Mouse (Mus musculus): Measurements from ENCODE around the gene Prl8a9.

The Prl8a9 gene

DNA sequence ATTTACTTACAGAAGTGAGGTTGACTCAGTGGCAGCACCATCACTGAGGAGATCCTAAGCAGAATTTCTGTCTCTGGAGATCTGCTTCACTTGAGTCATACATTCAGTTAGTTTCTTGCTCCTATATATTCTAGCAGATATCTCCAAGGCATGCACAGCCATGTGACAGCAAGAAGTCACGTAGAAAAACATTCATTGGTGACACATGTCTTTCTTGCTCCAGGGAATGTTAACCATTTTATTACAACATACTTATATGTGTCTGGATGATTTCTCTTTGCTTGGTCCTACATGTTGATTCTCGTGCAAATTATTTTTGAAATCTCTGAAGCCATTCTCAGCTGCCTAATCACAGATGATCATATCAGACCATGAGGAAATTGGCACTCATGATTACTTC is at the start of gene Prl8a9:
Prl8a9 (minus strand) TSS at position 101 of the 400 bp plus-strand sequence.
- no peak for DNase-seq

DNA sequence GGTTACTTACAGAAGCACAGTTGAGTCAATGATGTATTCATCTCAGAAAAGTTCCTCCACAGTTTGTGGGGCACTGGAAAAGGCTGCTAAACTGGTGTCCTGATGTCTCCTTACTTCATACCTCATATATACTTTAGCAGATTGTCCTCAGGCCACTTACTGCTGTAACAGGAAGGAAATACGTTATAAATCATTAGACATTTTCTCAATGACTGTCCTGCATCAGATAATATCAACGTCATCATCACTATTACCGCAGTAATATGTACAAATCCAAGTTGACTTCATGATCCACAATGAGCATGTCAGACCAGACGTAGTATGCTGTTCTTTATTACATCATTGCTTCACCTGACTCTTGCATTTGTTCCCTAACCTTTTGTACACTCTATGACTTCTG is 46.1 kb upstream of the Prl8a9 start, which contains the start of gene Prl7b1:
Prl7b1 (minus strand) TSS at position 101 of the 400 bp plus-strand sequence.
- DNase-seq, result no peak

DNA sequence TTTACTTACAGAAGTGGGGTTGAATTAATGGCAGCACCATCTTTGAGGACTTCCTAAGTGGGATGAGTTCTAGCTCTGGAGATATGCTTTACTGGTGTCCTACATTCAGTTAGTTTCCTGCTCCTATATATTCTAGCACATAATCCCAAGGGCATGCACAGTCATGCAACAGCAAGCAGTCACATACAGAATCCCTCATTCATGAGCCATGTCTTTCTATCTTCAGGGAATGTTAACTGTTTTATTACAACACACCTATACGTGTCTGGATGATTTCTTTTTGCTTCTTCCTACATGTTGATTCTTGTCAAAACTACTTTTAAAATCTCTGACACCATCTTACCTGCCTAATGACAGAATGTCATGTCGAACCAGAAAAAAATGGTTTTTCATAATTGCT is 17.7 kb upstream of the Prl8a9 start, which contains the start of gene Prl8a1:
Prl8a1 (minus strand) TSS at position 101 of the 400 bp plus-strand sequence.
- DNase-seq, result no peak

DNA sequence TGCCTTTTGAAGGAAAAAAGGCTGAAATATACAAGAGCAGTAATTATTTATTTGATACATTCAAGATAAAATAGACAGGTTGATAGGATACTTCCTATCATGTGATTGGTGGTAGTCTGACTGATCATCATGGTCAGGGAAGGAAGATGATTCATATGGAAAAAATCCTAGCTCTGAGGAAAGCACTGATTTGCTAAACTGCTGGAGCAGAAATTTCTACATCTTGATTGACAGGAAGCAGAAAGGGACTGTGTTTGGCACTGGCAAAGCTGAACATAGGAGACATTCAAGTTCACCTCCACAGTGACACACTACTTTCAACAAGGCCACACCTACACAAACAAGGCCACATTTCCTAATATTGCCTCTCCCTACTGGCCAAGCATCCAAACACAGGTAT is 11.1 kb downstream of the Prl8a9 start:
- DNase-seq, result no peak

DNA sequence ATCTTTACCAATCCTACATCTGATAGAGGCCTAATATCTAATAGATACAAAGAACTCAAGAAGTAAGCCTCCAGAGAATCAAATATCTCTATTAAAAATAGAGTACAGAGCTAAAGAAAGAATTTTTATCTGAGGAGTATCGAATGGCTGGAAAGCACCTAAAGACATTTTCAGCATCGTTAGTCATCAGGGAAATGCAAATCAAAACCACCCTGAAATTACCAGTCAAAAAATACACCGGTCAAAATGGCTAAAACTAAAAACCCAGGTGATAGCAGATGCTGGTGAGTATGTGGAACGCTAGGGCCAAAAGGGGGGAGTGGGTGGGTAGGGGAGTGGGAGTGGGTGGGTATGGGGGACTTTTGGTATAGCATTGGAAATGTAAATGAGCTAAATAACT is 41.2 kb downstream of the Prl8a9 start:
- DNase-seq, result no peak

GRCm38 (mm10) chr13:27513117-27513516 is 51.3 kb downstream of the Prl8a9 start, which contains the start of gene Prl8a8:
Gene Prl8a8, minus strand, starts transcription at chr13:27513217.
- no peak for DNase-seq
